Mouse (Mus musculus) urinary bladder, postnatal 10 days (tissue): Measurements from ENCODE around the gene S100a16.

Source experiments
- DNase-seq: peaks from one replicate; pipeline ENCODE4 v3.0.0; 2022; ENCODE audit warnings: low spot score

S100a16 gene

DNA sequence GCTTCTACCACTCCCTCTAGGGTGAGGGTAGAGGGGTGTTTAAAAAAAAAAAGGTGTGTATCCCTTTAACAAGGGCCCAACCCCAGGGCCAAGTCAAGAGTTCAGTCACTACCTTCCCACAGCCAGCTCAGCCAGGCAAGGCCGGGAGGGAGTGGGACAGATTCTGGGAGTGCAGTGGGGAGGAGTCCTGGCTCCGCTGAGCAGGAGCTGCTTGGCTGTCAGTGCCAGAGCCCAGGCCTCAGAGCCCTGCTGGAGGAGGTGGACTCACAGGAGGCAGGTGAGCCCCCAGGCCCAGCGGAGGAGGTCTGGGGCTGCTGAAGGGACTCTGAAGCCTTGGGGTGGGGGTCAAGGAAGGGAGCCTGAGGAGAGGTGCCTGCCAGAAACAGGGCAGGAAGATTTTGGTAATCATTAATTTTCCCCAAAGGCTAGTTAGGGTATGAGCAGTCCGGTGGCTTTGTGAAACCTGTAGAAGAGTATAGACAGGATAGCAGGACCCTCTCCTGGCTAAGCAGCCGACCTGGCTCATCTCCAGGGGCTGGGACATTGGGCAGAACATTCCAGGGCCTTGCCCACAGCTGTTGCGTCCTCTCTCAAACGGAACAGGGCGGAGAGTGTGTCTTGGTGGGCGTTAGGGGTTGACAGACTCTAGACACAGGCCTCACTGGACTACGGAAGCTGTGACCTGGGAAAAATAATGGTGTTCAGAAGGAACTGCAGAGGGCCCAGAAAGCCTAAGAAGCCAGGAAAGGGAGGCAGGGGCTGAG is at the start of gene S100a16:
S100a16 (plus strand) TSS at position 114 of the 764 bp plus-strand sequence.
- DNase-seq, result peak; percentile 44

DNA sequence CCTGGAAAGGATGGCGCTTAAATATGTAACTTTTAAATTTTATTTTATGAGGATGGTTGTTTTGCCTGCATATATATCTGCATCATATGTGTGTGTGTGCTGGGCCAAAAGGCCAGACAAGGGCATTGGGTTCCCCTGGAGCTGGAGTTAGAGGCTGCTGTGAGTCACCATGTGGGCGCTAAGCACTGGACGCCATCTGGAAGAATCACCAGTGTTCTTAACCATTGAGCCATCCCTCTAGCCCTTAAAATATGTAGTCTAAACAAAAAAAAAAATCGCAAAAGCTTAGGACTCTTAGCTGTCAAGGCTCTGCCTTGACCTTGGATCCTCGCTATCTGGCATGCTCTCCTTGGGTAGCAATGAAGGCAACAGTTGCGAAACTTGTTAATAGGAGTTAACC is 48.5 kb upstream of the S100a16 start:
- DNase-seq, result no peak

DNA sequence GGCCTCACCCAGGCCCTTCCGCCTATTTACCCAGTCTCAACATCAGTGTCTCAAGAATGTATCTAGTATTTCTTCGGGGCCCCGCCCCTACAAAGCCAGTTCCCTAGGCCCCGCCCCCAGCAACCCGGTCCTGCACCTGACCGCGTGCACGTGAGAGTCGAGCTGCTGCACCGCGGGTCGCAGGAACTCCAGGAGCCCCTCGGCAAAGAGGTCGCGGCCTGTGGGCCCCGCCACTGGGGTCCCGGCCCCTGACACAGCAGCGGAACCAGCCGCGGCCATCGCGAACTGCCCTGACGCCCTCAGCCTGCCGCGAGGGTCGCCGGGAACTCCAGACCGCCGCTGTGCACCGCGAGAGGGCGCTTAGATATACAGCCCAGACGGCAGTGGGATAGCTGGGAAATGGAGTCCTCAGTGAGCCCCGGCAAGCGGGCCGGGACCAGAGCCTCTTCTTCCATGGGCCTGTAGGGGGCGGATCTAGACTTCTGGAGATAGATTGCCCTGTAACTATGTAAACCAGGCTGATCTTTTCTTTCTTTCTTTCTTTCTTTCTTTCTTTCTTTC is 46.3 kb upstream of the S100a16 start, which contains the start of gene Snapin:
Snapin (minus strand) TSS at position 338 of the 561 bp plus-strand sequence.
- peak; percentile 88 for DNase-seq

DNA sequence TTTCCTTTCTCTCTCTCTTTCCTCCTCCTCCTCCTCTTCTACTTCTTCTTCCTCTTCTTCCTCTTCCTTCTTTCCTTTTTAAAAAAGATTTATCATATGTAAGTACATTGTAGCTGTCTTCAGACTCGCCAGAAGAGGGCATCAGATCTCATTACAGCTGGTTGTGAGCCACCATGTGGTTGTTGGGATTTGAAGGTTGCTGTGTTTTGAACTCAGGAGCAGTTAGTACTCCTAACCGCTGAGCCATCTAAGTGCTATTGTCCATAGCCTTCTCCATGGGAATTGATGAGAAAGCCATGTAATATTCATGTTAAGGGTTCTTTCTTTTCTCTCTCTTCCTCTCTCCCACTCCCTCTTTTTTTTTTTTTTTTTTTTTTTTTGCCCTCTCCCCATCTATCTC is 45.7 kb upstream of the S100a16 start:
- no peak for DNase-seq

DNA sequence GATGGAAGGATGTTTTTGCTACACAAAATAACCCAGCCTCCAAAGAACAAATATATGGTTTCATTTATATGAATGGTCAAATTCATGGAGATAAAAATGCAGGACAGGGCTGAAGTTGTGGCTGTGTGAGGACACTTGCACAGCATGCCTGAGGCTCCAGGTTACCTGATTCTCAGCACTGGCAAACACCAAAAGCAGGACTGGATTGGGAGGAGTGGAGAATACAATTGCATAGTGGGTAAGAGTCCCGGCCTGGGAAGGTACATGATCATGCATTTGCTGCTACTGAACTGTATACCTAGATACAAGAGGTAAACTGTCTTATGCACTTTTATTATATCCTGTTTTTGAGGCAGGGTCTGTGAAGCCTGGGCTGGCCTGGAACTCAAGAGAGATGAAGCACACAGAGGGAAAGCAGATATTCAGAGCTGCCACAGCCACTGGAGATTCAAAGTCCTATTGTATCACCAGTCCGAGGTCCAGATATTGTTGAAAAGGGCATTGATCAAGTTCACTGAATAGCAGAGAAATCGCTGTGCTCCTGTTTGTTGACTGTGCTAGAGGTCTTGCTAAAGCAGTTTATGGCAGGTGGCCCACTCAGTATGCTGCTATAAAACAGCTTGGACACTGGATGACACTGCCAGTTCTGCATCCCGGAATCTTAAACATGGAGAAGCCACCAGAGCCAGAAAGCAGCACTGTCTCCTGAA is 43.1 kb upstream of the S100a16 start:
- DNase-seq, result no peak

DNA sequence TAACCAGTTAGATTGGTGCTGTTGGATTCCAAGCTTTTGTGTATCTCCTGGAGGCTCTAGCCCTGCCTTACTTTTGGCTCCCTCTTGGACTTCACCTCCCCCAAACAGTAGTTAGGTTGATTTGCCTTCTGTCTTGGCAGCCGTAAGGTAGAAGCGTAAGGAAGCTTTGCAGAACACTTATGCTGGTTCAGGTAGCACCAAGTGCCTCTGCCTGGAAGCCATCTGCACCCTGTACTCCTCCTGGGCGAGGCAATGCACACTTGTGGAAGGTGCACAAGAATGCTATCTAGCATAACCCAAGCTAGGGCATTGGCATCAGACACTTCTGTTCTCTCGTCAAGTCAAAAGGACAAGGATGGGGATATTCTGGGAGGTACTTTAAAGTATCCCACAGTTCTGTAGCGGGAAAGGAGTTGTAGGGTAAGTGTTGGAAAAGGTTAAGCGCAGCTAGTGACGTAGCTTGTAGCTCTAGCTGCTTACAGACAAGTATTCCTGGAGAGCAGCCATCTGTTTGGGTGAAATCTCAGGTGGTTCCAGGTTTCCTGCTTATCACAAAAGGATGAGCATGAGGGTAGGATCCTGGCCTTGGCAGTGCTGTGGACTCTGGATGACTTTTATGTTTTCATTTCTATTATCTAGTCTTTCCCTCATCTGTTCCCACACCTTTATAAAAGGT is 41.1 kb upstream of the S100a16 start:
- no peak for DNase-seq

DNA sequence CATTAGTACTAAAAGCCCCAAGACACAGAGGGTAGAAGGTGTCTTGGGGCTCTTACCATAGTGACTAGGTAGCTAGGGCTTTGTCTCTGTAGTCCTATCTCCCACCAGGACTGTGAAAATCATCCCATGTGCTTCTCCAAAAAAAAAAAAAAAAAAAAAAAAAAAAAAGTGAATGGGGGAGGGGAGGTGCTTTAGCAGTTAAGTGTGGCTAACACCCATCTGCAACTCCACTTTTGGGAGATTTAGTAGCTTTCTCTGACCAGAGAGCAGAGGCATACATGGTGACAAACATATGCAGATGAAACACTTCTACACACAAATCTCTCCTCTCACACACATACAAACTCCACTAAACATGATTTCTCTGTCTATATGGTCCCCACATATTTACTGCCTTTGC is 39.5 kb upstream of the S100a16 start:
- no peak for DNase-seq

DNA sequence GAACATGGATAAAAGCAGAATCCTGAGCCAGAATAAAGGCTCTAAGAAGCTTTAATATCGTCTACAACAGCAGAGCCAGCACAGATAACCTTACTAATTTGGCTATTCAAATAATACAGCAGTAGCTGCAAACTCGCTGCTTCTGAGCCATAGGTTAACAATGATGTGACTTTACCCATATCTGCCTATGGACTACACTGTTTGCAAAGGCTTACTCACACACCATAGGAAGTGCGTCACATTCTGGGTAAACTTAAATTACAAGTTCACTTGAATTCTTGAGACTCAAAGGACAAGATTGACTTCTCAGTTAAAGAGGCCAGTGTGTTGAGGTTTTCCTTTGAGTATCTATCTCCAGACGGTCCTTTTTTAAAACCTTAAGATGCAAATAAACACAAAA is 33.6 kb upstream of the S100a16 start:
- DNase-seq, result no peak

DNA sequence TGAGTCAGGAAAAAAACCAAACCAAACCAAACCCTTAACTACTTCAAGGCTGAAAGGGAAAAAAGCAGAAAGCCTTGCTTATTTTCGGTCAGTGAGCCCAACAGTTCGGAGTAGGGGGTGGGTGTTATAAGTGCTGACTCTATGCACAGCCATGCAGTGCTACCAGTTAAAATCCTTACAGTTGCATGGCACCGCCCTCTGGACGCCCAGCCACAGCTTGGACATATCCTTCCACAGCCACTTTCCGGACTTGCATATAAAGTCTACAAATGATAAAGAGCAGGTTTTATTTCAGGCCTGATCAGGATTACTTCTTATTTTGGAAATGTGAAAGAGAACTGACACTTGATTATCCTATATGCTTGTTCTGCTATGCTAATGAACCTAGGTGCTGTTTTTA is 31.8 kb upstream of the S100a16 start:
- no peak for DNase-seq

DNA sequence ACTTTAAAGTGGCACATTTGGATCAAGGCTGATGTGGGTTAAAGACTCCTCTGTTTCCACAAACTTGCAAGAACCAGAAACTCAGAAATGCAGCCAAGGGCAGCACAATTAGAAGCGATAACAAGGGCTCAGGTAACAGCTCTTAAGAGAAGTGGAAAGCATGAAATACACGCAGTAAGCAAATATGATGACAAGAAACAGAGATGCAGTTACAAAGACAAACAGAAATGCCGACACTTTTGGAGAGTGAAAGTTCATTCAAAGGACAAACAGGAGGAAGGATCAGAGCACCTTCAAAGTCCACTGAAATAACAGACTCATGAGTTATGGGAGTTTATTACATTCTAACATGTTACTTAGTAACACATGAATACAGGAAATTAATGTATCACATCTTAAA is 30.7 kb upstream of the S100a16 start:
- no peak for DNase-seq

DNA sequence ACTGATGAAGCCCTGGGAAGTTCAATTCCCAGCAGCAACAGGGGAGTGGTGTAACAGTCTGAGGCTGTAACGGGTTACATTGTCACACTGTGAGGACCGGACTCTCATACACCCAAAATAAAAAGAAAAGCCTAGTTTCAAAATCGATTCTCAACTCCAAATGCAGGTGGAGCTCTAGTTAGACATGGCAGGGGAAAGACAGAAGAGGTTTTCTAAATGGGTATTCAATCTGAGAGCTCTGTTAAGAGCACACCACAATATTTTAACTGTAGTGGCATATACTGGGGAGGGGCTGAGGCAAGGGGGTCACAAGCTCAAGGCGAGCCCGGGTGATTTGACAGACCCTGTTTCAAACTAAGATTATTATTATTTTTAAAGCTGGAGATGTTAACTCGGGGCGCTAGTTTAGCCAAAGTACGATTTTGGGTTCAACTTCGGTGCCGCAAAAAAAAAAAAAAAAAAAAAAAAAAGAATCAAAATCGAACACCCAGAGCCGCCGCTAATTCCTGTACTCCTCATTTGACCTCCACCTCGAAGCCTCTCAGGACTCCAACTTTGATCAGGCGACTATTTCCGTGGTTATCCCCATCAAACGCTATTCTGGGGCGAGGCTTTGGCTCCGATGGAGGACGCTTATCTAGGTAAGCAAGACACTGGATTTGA is 28.6 kb upstream of the S100a16 start:
- DNase-seq, result no peak

DNA sequence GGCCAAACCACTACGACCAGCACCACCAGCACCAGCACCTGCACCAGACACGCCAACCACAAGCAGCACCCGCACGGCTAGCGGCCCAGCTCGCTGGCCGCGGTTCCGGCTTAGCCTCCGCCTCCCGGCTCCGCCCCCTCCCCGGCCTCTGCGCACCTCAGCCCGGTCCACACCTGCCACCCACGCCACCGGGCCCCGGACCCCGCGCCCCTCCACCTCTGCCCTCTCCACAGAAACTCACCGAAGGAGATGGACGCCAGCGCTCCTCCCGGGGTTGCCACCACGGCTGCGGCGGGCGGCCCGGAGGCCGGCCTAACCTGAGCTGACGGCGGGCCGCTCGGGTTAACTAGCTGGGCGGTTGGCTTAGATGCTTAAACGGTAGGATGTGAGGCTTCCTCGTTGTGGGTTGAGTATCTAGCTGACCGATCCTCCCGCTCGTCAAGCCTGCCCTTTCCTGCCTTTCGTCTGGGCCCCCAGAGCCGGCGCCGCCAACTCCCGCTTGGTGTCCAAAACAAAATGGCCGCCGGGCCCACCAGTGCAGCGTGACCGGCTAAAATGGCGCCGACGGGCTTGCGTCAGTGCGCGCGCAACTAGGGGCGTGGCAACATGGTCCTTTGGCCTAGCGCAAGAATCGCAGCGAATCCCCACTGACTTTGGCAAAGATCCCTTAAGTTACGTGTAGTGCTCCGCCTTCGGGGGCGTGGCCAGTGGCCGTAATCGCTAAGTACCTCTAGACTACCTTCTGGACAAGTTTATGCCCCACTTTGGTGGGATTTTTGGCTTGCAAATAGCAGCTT is 27.9 kb upstream of the S100a16 start, which contains the start of gene Chtop:
Chtop (minus strand) TSS at position 549 of the 797 bp plus-strand sequence.
- peak; percentile 97 for DNase-seq

DNA sequence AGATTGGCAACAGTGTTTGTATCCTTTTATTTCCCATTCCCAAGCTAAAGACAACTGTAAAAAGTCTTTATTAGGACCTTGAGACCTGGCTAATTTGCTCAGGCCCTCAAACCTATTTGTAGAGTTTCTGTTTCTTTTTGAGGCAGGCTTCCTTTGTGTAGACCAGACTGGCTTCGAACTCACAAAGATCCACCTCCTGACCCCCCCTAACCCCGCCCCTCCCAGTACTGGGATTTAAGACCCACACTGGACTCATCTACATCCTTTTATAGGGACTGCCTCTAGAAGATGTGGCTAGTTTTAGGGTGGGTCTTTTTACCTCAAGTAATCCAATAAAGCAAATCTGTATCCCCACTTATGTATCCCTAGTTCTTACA is 27.3 kb upstream of the S100a16 start:
- no peak for DNase-seq

DNA sequence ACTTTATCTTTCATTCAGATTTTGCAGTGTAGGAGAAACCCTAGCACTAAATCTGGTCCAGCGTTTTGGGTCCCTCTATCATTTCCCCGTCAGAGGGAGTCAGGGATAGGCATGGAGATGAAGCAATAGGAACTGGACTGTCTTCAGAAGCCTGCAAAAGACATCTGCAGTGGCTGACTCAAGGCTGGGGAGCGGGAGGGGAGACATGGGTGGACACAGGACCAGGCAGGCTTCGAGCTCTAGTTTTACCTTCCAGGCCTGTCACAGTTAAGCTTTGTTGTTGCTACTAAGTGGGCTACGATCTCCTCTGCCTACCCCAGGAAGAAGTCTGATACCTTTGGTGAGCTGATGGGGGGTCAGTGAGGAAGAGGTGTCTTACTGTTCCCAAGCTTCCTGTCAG is 24.8 kb upstream of the S100a16 start:
- no peak for DNase-seq

DNA sequence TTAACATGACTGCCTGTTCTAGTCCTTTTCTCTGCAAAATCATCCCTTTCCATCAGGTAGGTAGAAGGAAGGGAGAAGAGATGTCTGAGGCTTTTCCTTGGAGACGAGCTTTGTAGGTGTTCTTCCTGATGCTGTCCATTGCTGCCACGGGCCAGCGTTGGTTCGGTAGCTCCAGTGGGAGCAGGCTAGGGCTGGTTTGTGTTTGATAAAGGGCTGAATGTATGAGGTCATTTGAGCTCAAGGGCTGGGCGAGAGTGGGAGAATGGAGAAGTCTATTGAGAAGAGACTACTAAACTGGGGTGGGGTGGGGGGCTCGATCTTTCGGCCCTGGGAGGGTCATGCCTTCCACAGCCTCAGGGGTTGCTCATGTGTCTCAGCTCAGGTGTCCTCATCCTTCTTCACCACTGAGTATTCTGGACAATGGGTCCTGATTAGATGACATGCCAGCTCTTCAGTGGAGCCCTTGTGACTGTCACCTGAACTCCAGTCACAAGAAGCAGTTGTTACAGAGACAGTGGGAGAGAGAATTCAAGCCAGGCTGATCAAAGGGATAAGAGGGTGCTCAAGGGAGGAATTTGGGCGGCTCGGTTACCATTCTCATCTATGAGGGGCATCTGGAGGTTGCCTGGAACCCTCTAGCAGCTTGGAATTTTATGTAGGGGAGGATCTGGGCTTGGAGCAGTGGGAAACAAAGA is 24.0 kb upstream of the S100a16 start:
- no peak for DNase-seq

DNA sequence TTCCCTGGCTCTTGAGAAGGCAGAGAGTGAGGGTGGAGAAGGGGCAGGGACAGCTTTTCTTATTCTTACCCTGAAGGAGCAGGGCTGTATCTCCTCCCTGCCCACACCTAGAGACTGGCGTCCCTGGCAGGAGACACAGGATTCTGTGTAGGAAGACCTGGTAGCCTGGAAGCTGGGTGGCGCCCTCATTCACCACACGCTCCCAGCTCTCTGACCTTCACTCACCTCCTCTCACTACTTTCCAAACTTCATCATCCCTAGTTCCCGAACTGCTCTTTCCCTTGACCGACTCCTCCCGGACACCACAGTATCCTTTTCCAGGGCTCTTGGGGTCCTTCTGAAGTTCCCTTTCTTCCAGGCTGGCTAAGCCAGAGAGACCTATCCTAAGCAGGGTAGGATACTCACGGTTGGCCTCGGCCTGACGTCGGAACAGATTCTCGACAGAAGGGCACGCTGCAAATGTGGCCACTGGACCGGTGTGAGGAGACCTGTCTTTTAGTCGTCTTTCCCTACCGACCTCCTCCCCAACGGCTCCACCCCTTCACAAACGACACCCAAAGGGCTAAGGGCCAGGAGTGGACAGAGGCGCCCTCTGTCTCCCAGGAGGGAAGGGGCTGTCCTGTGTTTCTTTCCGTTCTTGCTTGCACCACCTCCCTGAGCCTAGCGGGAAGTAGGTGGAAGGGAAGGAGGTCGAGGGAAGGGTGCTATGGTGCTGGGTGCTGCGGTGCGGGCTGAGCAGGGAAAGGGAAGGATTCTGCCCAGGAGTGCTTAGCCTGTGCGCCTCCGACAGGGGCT is 23.1 kb upstream of the S100a16 start, which contains the start of the genes S100a1 and S100a13:
S100a1 (minus strand) TSS at position 597 of the 795 bp plus-strand sequence.
S100a13 (plus strand) TSS at position 640 of the 795 bp plus-strand sequence.
- no peak for DNase-seq

DNA sequence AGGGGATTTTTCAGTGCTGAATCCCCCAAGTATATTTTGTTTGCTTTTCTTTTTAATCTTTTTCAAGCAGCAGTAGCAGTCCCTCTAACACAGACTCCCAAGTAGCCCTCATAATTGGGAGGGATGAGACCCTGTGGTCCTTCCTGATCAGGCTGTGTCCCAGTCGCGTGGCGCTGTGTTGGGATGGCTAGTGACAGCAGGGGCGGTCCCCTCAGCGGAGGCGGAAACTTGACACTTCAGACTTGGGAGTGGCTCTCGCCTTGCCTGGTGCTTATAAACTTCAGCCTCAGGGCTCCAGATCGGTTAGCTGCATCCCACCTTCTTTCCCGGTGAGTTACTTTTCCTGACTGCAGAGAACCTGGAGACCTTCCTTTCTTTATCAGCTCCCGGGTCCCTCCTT is 22.4 kb upstream of the S100a16 start:
- DNase-seq, result no peak

DNA sequence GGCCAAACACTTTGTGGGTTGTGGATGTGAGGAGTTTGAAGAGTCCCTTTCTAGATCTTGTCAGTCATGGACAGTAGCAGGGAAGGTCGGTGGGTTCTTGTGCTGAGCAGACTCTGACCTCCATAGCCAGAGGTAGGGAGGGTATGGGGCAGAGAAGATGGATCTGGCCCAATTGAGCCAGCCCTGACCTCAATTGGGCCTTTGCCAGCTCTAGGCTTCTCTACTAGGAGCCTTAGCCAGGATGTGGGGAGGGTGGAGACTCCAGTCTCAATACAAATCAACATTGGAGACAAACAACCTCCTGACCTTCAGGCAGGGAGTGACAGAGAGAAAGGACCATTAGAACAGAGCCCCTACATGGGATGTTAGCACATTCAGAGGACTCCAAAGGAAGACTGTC is 21.8 kb upstream of the S100a16 start:
- DNase-seq, result no peak

DNA sequence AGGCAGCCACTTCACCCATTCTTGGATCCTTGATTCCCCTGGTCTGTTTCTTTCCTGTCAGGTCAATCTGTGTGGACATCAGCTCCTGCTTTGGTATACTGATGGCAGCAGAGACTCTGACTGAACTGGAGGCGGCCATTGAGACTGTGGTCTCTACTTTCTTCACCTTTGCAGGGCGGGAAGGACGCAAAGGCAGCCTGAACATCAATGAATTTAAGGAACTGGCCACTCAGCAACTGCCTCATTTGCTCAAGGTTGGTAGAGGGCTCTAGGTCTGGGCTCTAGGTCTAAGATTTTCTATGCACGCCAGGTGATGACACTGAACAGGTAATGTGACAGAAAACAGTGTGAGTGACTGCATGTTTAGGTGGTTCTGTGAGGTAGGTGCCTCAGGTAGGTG is 21.3 kb upstream of the S100a16 start:
- no peak for DNase-seq

DNA sequence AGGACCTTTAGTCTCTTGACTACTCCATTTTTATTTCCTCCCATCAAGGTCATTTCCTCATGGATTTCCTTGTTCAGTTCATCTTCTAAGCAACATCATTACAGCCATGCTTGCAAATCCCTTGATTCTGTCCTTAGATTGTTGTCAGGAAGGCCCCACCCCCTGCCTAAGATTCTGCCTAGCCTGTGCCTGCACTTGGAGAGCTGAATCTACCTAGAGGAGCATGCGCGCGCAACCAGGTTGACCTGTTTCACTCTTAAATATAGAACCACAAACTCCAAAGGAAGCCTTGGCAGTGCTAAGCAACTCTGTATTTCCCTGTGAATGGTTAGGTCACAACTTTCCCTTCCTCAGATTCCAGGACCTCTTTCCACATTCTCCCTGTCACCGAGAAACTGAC is 19.3 kb upstream of the S100a16 start:
- DNase-seq, result no peak
